10 mouse cellular contexts compared by ENCODE assay signal in genomic region chr4:86450468-86450867, GRCm38 (mm10).
"Had no signal": no experiment of that assay in that cellular context is flagged by ENCODE, and none has a peak within 500 bp of the region (broad histone marks: within the 10 kb centered on the region; RNA-seq: fewer than 3 reads in every experiment).

No protein-coding gene starts in this region.

- DNase-seq: kidney, adult 11 months; kidney, adult 8-10 months; kidney, postnatal 10 days; kidney, postnatal 36 days; layer of hippocampus, postnatal 36 days; liver, postnatal 0 days; lung, embryonic 14.5 days; lung, postnatal 36 days; right cerebral cortex, postnatal 4 days; thymus, postnatal 25 days had no signal
